Mouse (Mus musculus): ENCODE results near the gene Relt. TPM values are rescaled to one million over a fixed set of nuclear protein-coding genes. Genes with fewer than 3 reads are reported as not detected.
A peak's percentile ranks its signal among the peaks of the same experiment; 100 is the strongest.

The Relt gene
- polyA plus RNA-seq, 1 experiment = 77.5 TPM

DNA sequence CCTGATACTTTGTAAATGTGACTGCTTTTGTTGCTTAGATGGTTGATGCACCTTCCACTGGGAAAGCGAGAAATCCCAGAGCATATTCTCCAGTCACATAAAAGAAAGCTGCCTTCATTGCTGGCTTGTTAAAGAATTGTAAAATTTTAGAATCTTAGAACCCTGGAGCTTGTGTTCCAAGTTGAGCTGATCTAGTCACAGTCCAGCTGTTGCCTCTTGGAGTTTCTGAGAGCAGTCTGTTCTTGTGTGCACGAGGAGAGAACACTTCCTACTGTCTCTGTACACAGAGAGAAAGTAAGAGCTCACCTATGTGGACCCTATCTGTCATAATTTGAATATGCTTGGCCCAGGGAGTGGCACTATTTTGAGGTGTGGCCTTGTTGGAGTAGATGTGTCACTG, 34.7 kb downstream of the Relt start:
- no peaks in the 10 kb centered on the region for H3K36me3 ChIP-seq (ENCODE audit: control insufficient read depth, insufficient read depth, low read length)
- no peak for DNase-seq
- no peaks in the 10 kb centered on the region for H3K4me1 ChIP-seq (replicated peaks; ENCODE audit: control insufficient read depth, insufficient read depth, low read length)
- H3K4me3 ChIP-seq (ENCODE audit: control insufficient read depth, insufficient read depth, low read length) = no peak overlapping the region
- H3K27me3 ChIP-seq (ENCODE audit: control insufficient read depth, insufficient read depth, low read length) = no peaks in the 10 kb centered on the region
- no peak for TF ChIP-seq POLR2A (IDR thresholded peaks at IDR 0.05; ENCODE audit: control insufficient read depth, extremely low read depth, insufficient read depth, low read length, poor library complexity)
- TF ChIP-seq CTCF (IDR thresholded peaks at IDR 0.05; ENCODE audit: borderline replicate concordance, control insufficient read depth, extremely low read depth, insufficient read depth, low read length, poor library complexity) = no peak
- no peak overlapping the region for H3K27ac ChIP-seq (ENCODE audit: control insufficient read depth, insufficient read depth, low read length)
- 94% methylated on average over 2 of the region's 2 CpGs for WGBS

GRCm38 (mm10) chr7:100824661-100825060, 38.6 kb downstream of the Relt start:
- 93% methylated on average over 3 of the region's 3 CpGs for WGBS
- H3K27me3 ChIP-seq (ENCODE audit: control insufficient read depth, insufficient read depth, low read length) = no peaks in the 10 kb centered on the region
- no peak overlapping the region for H3K4me3 ChIP-seq (ENCODE audit: control insufficient read depth, insufficient read depth, low read length)
- H3K27ac ChIP-seq (ENCODE audit: control insufficient read depth, insufficient read depth, low read length) = no peak overlapping the region
- no peaks in the 10 kb centered on the region for H3K36me3 ChIP-seq (ENCODE audit: control insufficient read depth, insufficient read depth, low read length)
- H3K4me1 ChIP-seq (replicated peaks; ENCODE audit: control insufficient read depth, insufficient read depth, low read length) = no peaks in the 10 kb centered on the region
- TF ChIP-seq CTCF (IDR thresholded peaks at IDR 0.05; ENCODE audit: borderline replicate concordance, control insufficient read depth, extremely low read depth, insufficient read depth, low read length, poor library complexity) (no peak), POLR2A (IDR thresholded peaks at IDR 0.05; ENCODE audit: control insufficient read depth, extremely low read depth, insufficient read depth, low read length, poor library complexity) (no peak)
- DNase-seq = no peak

DNA sequence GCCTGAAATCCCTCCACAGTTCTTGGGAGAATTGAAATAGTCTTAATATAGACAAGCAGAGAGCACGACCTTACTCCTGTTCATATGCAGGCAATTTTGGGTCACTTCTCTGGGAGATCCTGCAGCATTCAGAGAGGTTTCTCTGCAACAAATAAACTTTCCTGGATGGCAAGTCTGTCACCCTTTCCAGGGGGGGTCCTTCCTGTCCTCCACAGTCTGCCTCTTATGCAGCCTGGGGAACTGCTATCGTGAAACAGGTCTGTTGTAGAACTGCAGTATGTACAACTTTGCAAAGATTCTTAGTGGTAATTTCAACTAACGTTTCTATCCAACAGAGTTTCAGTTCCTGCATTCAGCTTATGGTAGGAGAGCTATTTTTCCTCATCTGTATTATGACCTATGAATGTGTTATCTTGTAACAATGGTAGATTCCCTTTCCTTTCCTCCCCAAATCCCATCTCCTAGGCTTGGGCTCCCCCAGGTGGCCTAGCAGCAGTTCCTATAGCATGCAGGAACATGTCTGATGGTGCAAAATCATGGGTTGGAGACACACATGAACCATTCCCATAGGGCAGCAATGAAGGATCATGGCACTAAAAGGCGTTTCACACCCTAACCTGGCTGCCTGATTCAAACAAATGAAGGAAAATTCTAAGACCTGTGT, 44.7 kb downstream of the Relt start:
- Histone ChIP-seq H3K27ac (ENCODE audit: control insufficient read depth, insufficient read depth, low read length) (no peak overlapping the region), H3K27me3 (ENCODE audit: control insufficient read depth, insufficient read depth, low read length) (no peaks in the 10 kb centered on the region), H3K4me1 (replicated peaks; ENCODE audit: control insufficient read depth, insufficient read depth, low read length) (no peaks in the 10 kb centered on the region), H3K4me3 (ENCODE audit: control insufficient read depth, insufficient read depth, low read length) (no peak overlapping the region), H3K36me3 (ENCODE audit: control insufficient read depth, insufficient read depth, low read length) (no peaks in the 10 kb centered on the region)
- TF ChIP-seq POLR2A (IDR thresholded peaks at IDR 0.05; ENCODE audit: control insufficient read depth, extremely low read depth, insufficient read depth, low read length, poor library complexity) = no peak
- no peak for TF ChIP-seq CTCF (IDR thresholded peaks at IDR 0.05; ENCODE audit: borderline replicate concordance, control insufficient read depth, extremely low read depth, insufficient read depth, low read length, poor library complexity)
- DNase-seq = peak; percentile 10
- 88% methylated on average over 4 of the region's 4 CpGs for WGBS

DNA sequence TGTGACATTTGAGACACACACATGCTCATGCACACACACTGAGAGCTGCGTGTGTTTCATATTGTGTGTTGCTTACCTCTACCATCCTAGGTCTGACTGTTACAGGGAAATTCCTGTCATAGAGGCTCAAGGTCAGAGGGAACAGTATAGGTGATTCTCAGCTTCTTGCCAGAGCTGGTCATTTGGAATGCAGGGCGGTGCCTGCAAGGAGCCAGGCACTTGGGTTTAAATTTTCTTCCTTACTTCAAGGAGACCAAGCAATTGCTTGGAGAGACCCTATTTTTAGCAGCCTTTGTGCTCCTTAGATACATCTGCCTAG, 45.8 kb downstream of the Relt start:
- Histone ChIP-seq H3K4me3 (ENCODE audit: control insufficient read depth, insufficient read depth, low read length) (no peak overlapping the region), H3K36me3 (ENCODE audit: control insufficient read depth, insufficient read depth, low read length) (no peaks in the 10 kb centered on the region), H3K27ac (ENCODE audit: control insufficient read depth, insufficient read depth, low read length) (no peak overlapping the region), H3K4me1 (replicated peaks; ENCODE audit: control insufficient read depth, insufficient read depth, low read length) (no peaks in the 10 kb centered on the region), H3K27me3 (ENCODE audit: control insufficient read depth, insufficient read depth, low read length) (no peaks in the 10 kb centered on the region)
- 80% methylated on average over 2 of the region's 2 CpGs for WGBS
- DNase-seq = no peak
- TF ChIP-seq CTCF (IDR thresholded peaks at IDR 0.05; ENCODE audit: borderline replicate concordance, control insufficient read depth, extremely low read depth, insufficient read depth, low read length, poor library complexity) (no peak), POLR2A (IDR thresholded peaks at IDR 0.05; ENCODE audit: control insufficient read depth, extremely low read depth, insufficient read depth, low read length, poor library complexity) (no peak)

DNA sequence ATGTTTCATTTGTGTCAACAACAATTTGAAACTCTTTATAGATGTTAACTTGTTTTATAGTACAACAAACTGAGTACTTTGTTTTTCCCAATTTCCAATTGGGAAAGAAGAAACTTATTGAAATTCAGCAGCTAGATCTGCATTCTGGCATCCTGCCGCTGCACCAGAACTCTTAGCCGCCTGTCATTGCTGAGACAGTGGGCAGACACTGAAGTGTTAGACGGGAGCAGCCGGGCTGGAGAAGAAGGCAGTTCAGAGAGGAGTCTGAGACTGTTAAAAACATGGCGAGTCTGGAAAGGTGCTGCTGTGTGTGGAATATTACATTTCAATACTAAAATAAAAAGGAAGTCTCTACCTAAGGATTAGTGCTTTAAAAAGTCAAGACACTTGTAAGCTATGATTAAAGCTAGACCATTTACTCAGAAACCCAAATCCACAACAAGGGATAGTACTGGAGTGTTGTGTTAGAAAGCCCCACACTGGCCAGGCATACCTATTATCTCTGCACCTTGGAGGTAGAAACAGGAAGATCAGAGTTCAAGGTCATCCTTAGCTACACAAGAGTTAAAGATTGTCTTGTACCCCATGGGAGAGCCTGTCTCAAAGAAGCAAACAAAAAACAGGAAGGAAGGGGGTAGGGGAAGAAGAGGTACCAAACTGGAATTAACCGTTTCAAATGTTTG, 46.3 kb downstream of the Relt start:
- H3K27ac ChIP-seq (ENCODE audit: control insufficient read depth, insufficient read depth, low read length) = no peak overlapping the region
- H3K36me3 ChIP-seq (ENCODE audit: control insufficient read depth, insufficient read depth, low read length) = no peaks in the 10 kb centered on the region
- no peak overlapping the region for H3K4me3 ChIP-seq (ENCODE audit: control insufficient read depth, insufficient read depth, low read length)
- H3K4me1 ChIP-seq (replicated peaks; ENCODE audit: control insufficient read depth, insufficient read depth, low read length) = no peaks in the 10 kb centered on the region
- no peak for DNase-seq
- no peaks in the 10 kb centered on the region for H3K27me3 ChIP-seq (ENCODE audit: control insufficient read depth, insufficient read depth, low read length)
- TF ChIP-seq POLR2A (IDR thresholded peaks at IDR 0.05; ENCODE audit: control insufficient read depth, extremely low read depth, insufficient read depth, low read length, poor library complexity) = no peak
- no peak for TF ChIP-seq CTCF (IDR thresholded peaks at IDR 0.05; ENCODE audit: borderline replicate concordance, control insufficient read depth, extremely low read depth, insufficient read depth, low read length, poor library complexity)
- 83% methylated on average over 6 of the region's 6 CpGs for whole genome bisulfite sequencing

GRCm38 (mm10) chr7:100815900-100816570, 47.2 kb downstream of the Relt start:
- no peak overlapping the region for H3K27ac ChIP-seq (ENCODE audit: control insufficient read depth, insufficient read depth, low read length)
- H3K4me3 ChIP-seq (ENCODE audit: control insufficient read depth, insufficient read depth, low read length) = no peak overlapping the region
- no peaks in the 10 kb centered on the region for H3K4me1 ChIP-seq (replicated peaks; ENCODE audit: control insufficient read depth, insufficient read depth, low read length)
- no peak for DNase-seq
- H3K27me3 ChIP-seq (ENCODE audit: control insufficient read depth, insufficient read depth, low read length) = no peaks in the 10 kb centered on the region
- no peaks in the 10 kb centered on the region for H3K36me3 ChIP-seq (ENCODE audit: control insufficient read depth, insufficient read depth, low read length)
- no peak for TF ChIP-seq CTCF (IDR thresholded peaks at IDR 0.05; ENCODE audit: borderline replicate concordance, control insufficient read depth, extremely low read depth, insufficient read depth, low read length, poor library complexity)
- no peak for TF ChIP-seq POLR2A (IDR thresholded peaks at IDR 0.05; ENCODE audit: control insufficient read depth, extremely low read depth, insufficient read depth, low read length, poor library complexity)
- WGBS = 90% methylated on average over 8 of the region's 8 CpGs

Data from thymus, adult 2 months (tissue).